Mouse (Mus musculus): ENCODE measurements at regions not wholly inside any gene's neighbourhood (a gene's known extent, or its start where the extent isn't known, plus 50 kb on each side); places are given as distances from the start of the nearest gene placed in this dataset.

DNA sequence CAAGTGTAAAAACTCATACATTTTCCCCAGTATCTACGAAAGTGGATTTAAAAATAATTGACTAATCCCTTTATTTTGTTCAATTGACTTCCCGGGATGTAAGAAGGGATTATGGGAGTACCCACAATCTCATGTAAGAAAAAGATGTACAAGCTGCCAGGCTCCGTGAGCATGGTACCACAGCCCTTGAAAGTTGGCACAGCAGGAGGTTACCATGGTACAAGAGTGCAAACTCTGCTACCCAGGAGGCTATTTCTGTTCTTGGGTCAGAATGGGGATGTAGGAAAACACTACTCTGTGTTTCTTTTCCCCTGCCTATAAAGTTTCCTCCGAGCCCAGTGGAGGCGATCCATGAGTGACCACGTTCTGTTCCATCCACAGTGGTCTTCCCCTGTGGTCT lies 113.9 kb upstream of the Hdac4 start:
- H3K27me3 ChIP-seq (ENCODE audit: control insufficient read depth in 1 of 2, insufficient read depth in 2 of 2, low read length in 2 of 2): no peaks in the 10 kb centered on the region
- no peaks in the 10 kb centered on the region for H3K36me3 ChIP-seq (ENCODE audit: control insufficient read depth in 1 of 2, insufficient read depth in 2 of 2, low read length in 2 of 2)
- TF ChIP-seq BHLHE40 (IDR thresholded peaks at IDR 0.05; ENCODE audit: borderline replicate concordance, low read depth, low read length) (no peak), NRF1 (IDR thresholded peaks at IDR 0.05; ENCODE audit: insufficient read depth, low read depth, low read length, poor library complexity, severe bottlenecking) (no peak), TCF12 (IDR thresholded peaks at IDR 0.05; ENCODE audit: low read depth, low read length) (no peak), MYC (IDR thresholded peaks at IDR 0.05; ENCODE audit: low read depth, low read length) (no peak), NELFE (IDR thresholded peaks at IDR 0.05; ENCODE audit: low read depth, low read length) (no peak), POLR2AphosphoS5 (IDR thresholded peaks at IDR 0.05; ENCODE audit: borderline replicate concordance, low read depth, low read length) (no peak), ZC3H11A (IDR thresholded peaks at IDR 0.05; ENCODE audit: low read depth, low read length) (no peak), MEF2A (IDR thresholded peaks at IDR 0.05; ENCODE audit: extremely low read depth, insufficient replicate concordance, low read depth, low read length, poor library complexity, severe bottlenecking) (no peak), POLR2A (IDR thresholded peaks at IDR 0.05; ENCODE audit: control insufficient read depth in 1 of 2, insufficient read depth in 1 of 2, low read depth in 1 of 2, low read length in 2 of 2, poor library complexity in 1 of 2) (no peak), CHD2 (IDR thresholded peaks at IDR 0.05; ENCODE audit: low read length) (no peak), ELF1 (IDR thresholded peaks at IDR 0.05; ENCODE audit: low read depth, low read length) (no peak), SIN3A (IDR thresholded peaks at IDR 0.05; ENCODE audit: low read length) (no peak), KAT2A (conservative IDR thresholded peaks at IDR 0.05; ENCODE audit: low read depth, low read length) (no peak)

DNA sequence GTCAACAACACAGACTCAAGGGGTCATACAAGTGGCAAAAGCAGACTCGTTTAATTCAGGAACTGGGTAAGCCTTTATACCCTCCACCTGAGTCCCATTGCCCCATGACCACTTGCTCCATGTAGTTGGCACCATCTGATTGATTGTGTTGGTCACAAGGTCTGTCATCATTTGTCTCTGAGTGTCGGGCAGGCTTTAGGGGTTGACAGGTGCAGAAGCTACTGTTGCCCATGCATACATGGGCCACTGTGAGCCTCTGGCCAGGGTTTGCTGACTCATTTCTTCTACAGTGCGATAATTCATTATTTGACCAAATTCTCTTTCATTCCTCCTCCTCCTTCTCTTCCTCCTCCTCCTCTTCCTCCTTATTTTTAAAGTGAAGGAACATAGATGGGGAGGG lies 113.0 kb upstream of the Hdac4 start:
- Histone ChIP-seq H3K4me3 (ENCODE audit: control insufficient read depth in 1 of 2, insufficient read depth in 1 of 2, low read depth in 2 of 2, low read length in 2 of 2) (no peak overlapping the region), H3K36me3 (ENCODE audit: control insufficient read depth in 1 of 2, insufficient read depth in 2 of 2, low read length in 2 of 2) (no peaks in the 10 kb centered on the region), H3K79me2 (ENCODE audit: control insufficient read depth, insufficient read depth, low read length, poor library complexity) (no peaks in the 10 kb centered on the region), H3K4me1 (ENCODE audit: control insufficient read depth in 1 of 2, insufficient read depth in 2 of 2, low read length in 2 of 2) (no peaks in the 10 kb centered on the region), H3K27ac (ENCODE audit: control insufficient read depth, low read depth, low read length) (no peak overlapping the region), H3K9me3 (replicated peaks; ENCODE audit: insufficient read depth, low read length) (0 out of 2 replicates have a peak, but pooled peaks cover 2% of the 10 kb centered on the region), H3K9ac (ENCODE audit: control insufficient read depth, low read depth, low read length, poor library complexity, severe bottlenecking) (no peak overlapping the region), H3K27me3 (ENCODE audit: control insufficient read depth in 1 of 2, insufficient read depth in 2 of 2, low read length in 2 of 2) (no peaks in the 10 kb centered on the region)
- no peak for DNase-seq (ENCODE audit: low read depth, low spot score)
- no peak for TF ChIP-seq ZNF384 (IDR thresholded peaks at IDR 0.05; ENCODE audit: low read depth, low read length)

More for the DNA sequence above, 113.9 kb upstream of the Hdac4 start:
- no peaks in the 10 kb centered on the region for H3K79me2 ChIP-seq (ENCODE audit: control insufficient read depth, insufficient read depth, low read length, poor library complexity)
- no peak overlapping the region for H3K4me3 ChIP-seq (ENCODE audit: control insufficient read depth in 1 of 2, insufficient read depth in 1 of 2, low read depth in 2 of 2, low read length in 2 of 2)
- no peaks in the 10 kb centered on the region for H3K4me1 ChIP-seq (ENCODE audit: control insufficient read depth in 1 of 2, insufficient read depth in 2 of 2, low read length in 2 of 2)
- DNase-seq (ENCODE audit: low read depth, low spot score): no peak
- no peak overlapping the region for H3K27ac ChIP-seq (ENCODE audit: control insufficient read depth, low read depth, low read length)
- H3K9ac ChIP-seq (ENCODE audit: control insufficient read depth, low read depth, low read length, poor library complexity, severe bottlenecking): no peak overlapping the region
- 0 out of 2 replicates have a peak, but pooled peaks cover 2% of the 10 kb centered on the region for H3K9me3 ChIP-seq (replicated peaks; ENCODE audit: insufficient read depth, low read length)

DNA sequence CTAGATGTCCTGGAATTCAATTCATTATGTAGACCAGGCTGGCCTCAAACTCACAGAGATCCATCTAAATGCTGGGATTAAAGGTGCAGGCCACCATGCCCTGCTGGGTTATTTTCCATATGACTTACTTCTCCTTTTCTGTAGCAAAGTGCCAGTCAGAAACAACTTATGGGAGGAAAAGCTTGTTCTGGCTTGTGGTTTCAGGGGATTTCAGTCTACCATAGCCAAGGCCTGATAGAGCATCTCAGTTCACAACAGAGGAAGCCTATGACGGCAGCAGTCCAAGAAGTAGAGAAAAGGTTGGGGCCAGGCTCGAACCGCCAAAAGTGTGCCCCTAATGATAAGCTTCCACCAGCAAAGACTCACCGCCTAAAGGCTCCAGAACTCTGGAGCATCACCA lies 110.5 kb upstream of the Hdac4 start:
- no peak for DNase-seq (ENCODE audit: low read depth, low spot score)
- Histone ChIP-seq H3K36me3 (ENCODE audit: control insufficient read depth in 1 of 2, insufficient read depth in 2 of 2, low read length in 2 of 2) (no peaks in the 10 kb centered on the region), H3K27me3 (ENCODE audit: control insufficient read depth in 1 of 2, insufficient read depth in 2 of 2, low read length in 2 of 2) (no peaks in the 10 kb centered on the region), H3K9ac (ENCODE audit: control insufficient read depth, low read depth, low read length, poor library complexity, severe bottlenecking) (no peak overlapping the region), H3K4me3 (ENCODE audit: control insufficient read depth in 1 of 2, insufficient read depth in 1 of 2, low read depth in 2 of 2, low read length in 2 of 2) (no peak overlapping the region), H3K4me1 (ENCODE audit: control insufficient read depth in 1 of 2, insufficient read depth in 2 of 2, low read length in 2 of 2) (no peaks in the 10 kb centered on the region), H3K9me3 (replicated peaks; ENCODE audit: insufficient read depth, low read length) (0 out of 2 replicates have a peak, but pooled peaks cover 2% of the 10 kb centered on the region), H3K79me2 (ENCODE audit: control insufficient read depth, insufficient read depth, low read length, poor library complexity) (no peaks in the 10 kb centered on the region), H3K27ac (ENCODE audit: control insufficient read depth, low read depth, low read length) (no peak overlapping the region)
- TF ChIP-seq USF1 (IDR thresholded peaks at IDR 0.05; ENCODE audit: low read depth, low read length) (no peak), POLR2AphosphoS2 (IDR thresholded peaks at IDR 0.05; ENCODE audit: low read length) (no peak), ZC3H11A (IDR thresholded peaks at IDR 0.05; ENCODE audit: low read depth, low read length) (no peak), CHD1 (IDR thresholded peaks at IDR 0.05; ENCODE audit: low read depth, low read length) (no peak)
